Mouse (Mus musculus) Patski (cell line): ENCODE measurements around the gene Rpl19. TPM values are rescaled to one million over a fixed set of nuclear protein-coding genes. Genes with fewer than 3 reads are reported as not detected.
A peak's percentile ranks its signal among the peaks of the same experiment; 100 is the strongest.

Experiments
- ATAC-seq: fragments of 100-300 bp; one replicate; pipeline ENCODE4 v1.8.0; 2021
- CTCF ChIA-PET: fragments of 350-600 bp; sonication (Branson Sonifier 250); formaldehyde crosslinking; loops from one replicate; lab custom pipeline; 2022; ENCODE audit warnings: inconsistent platforms; lab: Charles Lee
- POLR2A ChIA-PET: fragments of 350-600 bp; sonication (Branson Sonifier 250); formaldehyde crosslinking; loops from one replicate; lab custom pipeline; 2022; ENCODE audit warnings: antibody characterized with exemption, inconsistent platforms; lab: Charles Lee
- DNase-seq: peaks from one replicate; pipeline ENCODE4 v3.0.0-alpha.2; 2011; ENCODE audit warnings: low read depth, low spot score
- H3K27me3 ChIP-seq: fragments of 371-371 bp; one replicate; pipeline ENCODE4 v1.5.1; 2021
- CTCF ChIP-seq: fragments of 100-300 bp; IDR thresholded peaks from one replicate; pipeline ENCODE4 v1.5.1; 2021
- in situ Hi-C: fragments of 300-500 bp; cut with MboI; formaldehyde crosslinking; loops from 3 replicates; pipeline ENCODE4 v1.11.1; 2018; ENCODE audit warnings: low pct_unique_long_range_greater_than_20kb, mixed read lengths
- polyA plus RNA-seq: library from polyadenylated mRNA; unstranded; gene quantifications from one replicate; pipeline ENCODE4 v1.2.3, GENCODE M21; 2021

Rpl19 gene
- polyA plus RNA-seq, 1 experiment from 2014 or later, result 1,363 TPM

DNA sequence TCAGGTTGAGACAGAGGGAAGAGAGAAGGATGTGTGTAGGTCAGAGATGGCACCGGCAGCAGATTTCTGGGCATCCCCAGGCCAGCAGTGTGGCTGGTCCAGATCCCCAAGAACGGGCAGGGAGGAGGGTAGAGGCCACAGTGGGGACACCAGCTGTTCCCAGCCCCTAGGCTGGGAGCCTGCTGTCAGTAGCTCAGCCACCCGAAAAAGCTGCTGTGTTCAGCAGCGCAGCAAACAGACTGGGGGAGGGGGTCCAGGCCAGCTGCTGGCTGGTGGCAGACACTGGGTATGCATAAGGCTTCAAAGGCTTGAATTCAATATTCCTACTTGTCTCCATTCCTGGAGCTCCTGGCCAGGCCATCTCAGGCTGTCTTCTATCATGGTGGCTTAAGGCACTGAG lies 8.3 kb downstream of the Rpl19 start:
- ChIA-PET CTCF (interaction anchor here (2.4 kb wide), 1 partner anchor 41 kb away, joined by 12 read pairs; no protein-coding TSS in a partner anchor), POLR2A (no interaction called here)
- TF ChIP-seq CTCF, result no peak
- in situ Hi-C loops, result loop anchor here (5.0 kb wide), 1 partner anchor 42 kb away; no protein-coding TSS in a partner anchor
- ATAC-seq (no peak), DNase-seq (no peak)
- no peaks in the 10 kb centered on the region for H3K27me3 ChIP-seq

GRCm38 (mm10) chr11:98035977-98036377 lies 9.5 kb downstream of the Rpl19 start:
- ATAC-seq, result peak; percentile 27
- in situ Hi-C loops, result no loop called here
- no peak for TF ChIP-seq CTCF
- no peaks in the 10 kb centered on the region for H3K27me3 ChIP-seq
- POLR2A ChIA-PET, result no interaction called here
- CTCF ChIA-PET, result interaction anchor here (2.4 kb wide), 1 partner anchor 40 kb away, joined by 12 read pairs; no protein-coding TSS in a partner anchor
- DNase-seq, result no peak

DNA sequence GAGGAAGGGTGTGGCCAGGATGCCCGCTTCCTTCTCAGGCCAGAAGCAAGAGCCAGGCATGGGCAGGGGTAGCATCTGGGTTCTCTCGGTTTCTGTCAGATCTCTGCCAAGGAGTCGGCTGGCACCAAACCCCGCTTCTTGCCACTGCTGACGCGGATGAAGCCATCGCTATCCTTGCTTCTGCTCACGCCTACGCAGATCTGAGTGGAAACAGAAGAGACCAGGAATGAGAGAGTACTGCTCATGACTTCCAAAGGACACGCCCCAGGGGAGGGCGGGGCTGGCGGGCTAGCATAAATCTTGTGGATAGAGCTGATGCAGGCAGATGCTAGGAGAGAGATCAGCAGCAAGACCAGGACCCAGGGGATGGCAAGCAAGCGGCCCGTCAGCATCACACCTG lies 11.4 kb downstream of the Rpl19 start:
- no peak for DNase-seq
- CTCF ChIA-PET, result no interaction called here
- ATAC-seq, result no peak
- TF ChIP-seq CTCF, result no peak
- no peaks in the 10 kb centered on the region for H3K27me3 ChIP-seq
- POLR2A ChIA-PET, result no interaction called here
- in situ Hi-C loops, result no loop called here

GRCm38 (mm10) chr11:98040975-98041374 lies 14.5 kb downstream of the Rpl19 start:
- no peak for DNase-seq
- no peak for TF ChIP-seq CTCF
- no peaks in the 10 kb centered on the region for H3K27me3 ChIP-seq
- in situ Hi-C loops, result no loop called here
- CTCF ChIA-PET, result interaction anchor here (0.8 to 1.3 kb wide), 2 partner anchors 34 to 102 kb away, joined by 3 read pairs; no protein-coding TSS in a partner anchor
- ATAC-seq, result no peak
- POLR2A ChIA-PET, result no interaction called here

DNA sequence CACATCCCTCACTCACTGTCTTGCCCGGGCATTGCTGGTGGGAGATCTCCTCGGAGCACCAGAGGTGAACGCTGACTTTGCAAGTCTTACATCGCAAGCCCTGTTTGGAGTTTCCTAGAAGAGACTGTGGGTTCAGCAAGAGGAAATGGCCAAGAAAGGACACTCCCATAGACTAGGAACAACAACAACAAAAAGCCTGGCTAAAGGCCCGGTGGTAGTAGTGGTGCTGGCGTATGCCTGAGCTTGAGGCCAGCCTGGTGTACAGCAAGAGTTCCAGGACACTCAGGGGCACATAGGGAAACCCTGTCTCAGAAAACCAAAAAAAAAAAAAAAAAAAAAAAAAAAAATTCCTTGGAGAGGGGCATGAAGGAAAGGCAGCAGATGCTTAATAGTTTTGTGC lies 16.2 kb downstream of the Rpl19 start:
- no peak for ATAC-seq
- H3K27me3 ChIP-seq, result no peaks in the 10 kb centered on the region
- POLR2A ChIA-PET, result no interaction called here
- in situ Hi-C loops, result no loop called here
- no peak for TF ChIP-seq CTCF
- CTCF ChIA-PET, result no interaction called here
- no peak for DNase-seq

DNA sequence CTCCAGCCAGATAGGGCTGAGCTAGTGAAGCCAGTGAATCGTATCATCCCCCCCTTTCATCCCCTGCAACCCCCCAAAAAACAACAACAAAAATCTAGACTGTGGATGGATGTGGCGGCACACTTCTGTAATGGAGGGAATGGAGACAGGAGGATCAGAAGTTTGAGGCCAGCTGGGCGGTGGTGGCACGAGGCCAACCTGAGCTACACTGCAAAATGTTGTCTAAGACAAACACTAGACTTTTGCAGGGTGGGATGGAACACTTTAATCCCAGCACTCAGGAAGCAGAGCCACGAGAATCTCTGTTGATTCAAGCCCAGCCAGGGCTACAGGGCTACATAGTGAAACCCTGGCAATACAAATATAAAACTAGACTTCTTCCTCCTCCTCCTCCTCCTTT lies 17.6 kb downstream of the Rpl19 start:
- ChIA-PET CTCF (no interaction called here), POLR2A (interaction anchor here (0.9 kb wide), 1 partner anchor 15 kb away, joined by 3 read pairs; no protein-coding TSS in a partner anchor)
- ATAC-seq (no peak), DNase-seq (no peak)
- in situ Hi-C loops, result no loop called here
- H3K27me3 ChIP-seq, result no peaks in the 10 kb centered on the region
- TF ChIP-seq CTCF, result no peak

DNA sequence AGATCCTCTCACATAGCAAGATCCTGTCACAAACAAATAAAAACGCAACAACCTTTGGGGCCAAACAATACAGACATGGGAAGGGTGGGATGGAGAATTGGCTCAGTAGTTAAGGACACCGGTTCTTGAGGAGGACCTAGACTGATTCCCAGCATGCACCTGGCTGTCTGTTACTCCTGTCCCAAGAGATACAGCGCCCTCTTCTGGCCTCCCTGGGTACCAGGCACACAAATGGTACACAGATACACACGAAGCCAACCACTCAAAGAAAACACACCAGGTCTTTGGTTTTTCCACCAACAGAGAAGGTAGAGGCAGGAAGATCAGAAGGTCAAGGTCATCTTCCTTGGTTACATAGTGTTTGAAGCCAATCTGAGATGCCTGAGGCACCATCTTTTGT lies 19.1 kb downstream of the Rpl19 start:
- no peak for TF ChIP-seq CTCF
- no peak for ATAC-seq
- POLR2A ChIA-PET, result no interaction called here

GRCm38 (mm10) chr11:98046466-98046865 lies 20.0 kb downstream of the Rpl19 start:
- POLR2A ChIA-PET, result interaction anchor here (0.6 kb wide), 1 partner anchor 78 kb away, joined by 4 read pairs; no protein-coding TSS in a partner anchor
- CTCF ChIA-PET, result no interaction called here
- no peak for ATAC-seq
- H3K27me3 ChIP-seq, result peaks cover 5% of the 10 kb centered on the region
- DNase-seq, result no peak
- in situ Hi-C loops, result no loop called here
- no peak for TF ChIP-seq CTCF

More for the DNA sequence above, 19.1 kb downstream of the Rpl19 start:
- in situ Hi-C loops, result no loop called here
- H3K27me3 ChIP-seq, result no peaks in the 10 kb centered on the region
- CTCF ChIA-PET, result interaction anchor here (1.6 kb wide), 1 partner anchor 30 kb away, joined by 8 read pairs; no protein-coding TSS in a partner anchor
- DNase-seq, result no peak

GRCm38 (mm10) chr11:98047745-98048144 lies 21.2 kb downstream of the Rpl19 start:
- in situ Hi-C loops, result no loop called here
- H3K27me3 ChIP-seq, result peaks cover 16% of the 10 kb centered on the region
- DNase-seq, result no peak
- TF ChIP-seq CTCF, result no peak
- ChIA-PET POLR2A (no interaction called here), CTCF (no interaction called here)
- no peak for ATAC-seq

DNA sequence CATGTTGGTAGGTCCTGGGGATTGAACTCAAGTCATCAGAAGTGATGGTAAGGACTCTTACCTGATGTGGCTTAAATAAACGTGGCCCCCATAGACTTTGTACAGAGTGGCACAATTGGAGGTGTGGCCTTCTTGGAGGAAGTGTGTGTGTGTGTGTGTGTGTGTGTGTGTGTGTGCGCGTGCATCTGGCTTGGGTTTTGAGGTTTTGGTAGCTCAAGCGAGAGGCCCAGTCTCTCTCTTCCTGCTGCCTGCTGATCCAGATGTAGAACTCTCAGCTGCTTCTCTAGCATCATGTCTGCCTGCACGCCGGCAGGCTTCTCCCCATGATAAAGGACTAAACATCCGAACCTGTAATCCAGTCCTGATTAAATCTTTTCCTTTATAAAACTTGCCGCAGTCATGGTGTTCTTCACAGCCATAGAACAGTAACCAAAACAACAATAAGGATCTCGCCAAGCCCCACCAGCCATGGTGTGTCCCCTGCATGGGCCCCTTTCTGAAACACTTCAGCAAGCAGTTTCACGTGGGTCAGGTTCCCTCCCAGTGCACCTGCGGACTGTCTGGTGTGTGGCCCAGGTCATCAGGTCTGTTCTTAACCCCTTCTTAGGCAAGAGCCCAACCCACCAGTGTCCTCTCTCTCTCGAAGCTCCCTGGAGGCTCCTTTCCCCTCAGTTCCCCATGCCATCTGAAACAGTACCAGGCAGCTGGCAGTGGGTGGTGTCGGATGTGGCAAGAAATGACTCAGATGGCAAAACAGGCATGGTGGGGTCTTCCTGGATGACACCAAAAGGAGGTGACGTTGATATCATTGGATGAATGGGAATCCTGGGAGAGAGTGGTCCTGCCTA lies 23.4 kb downstream of the Rpl19 start:
- DNase-seq, result no peak
- TF ChIP-seq CTCF, result no peak
- H3K27me3 ChIP-seq, result peaks cover 24% of the 10 kb centered on the region
- ATAC-seq, result no peak
- ChIA-PET POLR2A (no interaction called here), CTCF (no interaction called here)
- in situ Hi-C loops, result no loop called here

DNA sequence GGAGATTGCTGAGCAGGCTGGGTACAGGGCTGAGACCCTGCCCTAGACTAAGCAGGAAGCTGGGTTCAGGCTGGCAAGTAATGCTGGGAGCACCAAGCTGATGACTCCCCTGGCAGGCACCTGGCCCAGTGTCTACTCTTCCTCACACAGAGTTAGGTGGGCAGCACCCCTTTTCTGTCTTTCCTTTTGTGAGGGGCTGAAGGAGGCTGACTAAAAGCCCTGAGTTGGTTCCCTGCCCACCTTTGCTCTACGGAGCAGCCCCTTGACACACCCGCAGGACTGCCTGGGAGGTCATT lies 24.0 kb downstream of the Rpl19 start:
- ChIA-PET CTCF (no interaction called here), POLR2A (no interaction called here)
- in situ Hi-C loops, result no loop called here
- ATAC-seq (no peak), DNase-seq (no peak)
- H3K27me3 ChIP-seq, result peaks cover 24% of the 10 kb centered on the region
- TF ChIP-seq CTCF, result no peak
